Mouse (Mus musculus): ENCODE measurements at regions not wholly inside any gene's neighbourhood (a gene's known extent, or its start where the extent isn't known, plus 50 kb on each side); places are given as distances from the start of the nearest gene placed in this dataset.

DNA sequence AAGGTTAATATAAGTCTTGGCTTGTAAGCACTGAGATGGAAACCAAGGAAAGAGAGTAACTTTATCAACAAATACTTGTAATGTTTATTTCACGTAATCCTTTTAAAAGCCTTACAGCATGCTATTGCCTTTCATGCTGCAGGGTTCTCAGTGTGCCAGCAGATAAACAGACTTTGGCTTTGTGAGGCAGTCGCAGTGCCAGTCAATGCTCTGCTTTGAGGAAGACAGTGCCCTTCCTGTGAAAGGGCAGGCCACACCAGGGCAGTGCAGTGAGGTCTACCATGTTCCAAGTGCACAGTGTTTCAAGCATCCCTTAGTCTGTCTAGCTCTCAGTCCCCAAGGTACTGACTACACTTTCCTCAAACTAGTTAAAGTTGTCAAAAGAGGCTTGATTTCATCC lies 360.6 kb downstream of the Serpinb8 start:
- DNase-seq: no peak
- 74% methylated on average over 2 of the region's 2 CpGs for whole genome bisulfite sequencing
- TF ChIP-seq POLR2A (IDR thresholded peaks at IDR 0.05; ENCODE audit: low read depth, low read length) (no peak), CTCF (conservative IDR thresholded peaks at IDR 0.05; ENCODE audit: insufficient read depth, insufficient read length, low read depth, low read length) (no peak)

DNA sequence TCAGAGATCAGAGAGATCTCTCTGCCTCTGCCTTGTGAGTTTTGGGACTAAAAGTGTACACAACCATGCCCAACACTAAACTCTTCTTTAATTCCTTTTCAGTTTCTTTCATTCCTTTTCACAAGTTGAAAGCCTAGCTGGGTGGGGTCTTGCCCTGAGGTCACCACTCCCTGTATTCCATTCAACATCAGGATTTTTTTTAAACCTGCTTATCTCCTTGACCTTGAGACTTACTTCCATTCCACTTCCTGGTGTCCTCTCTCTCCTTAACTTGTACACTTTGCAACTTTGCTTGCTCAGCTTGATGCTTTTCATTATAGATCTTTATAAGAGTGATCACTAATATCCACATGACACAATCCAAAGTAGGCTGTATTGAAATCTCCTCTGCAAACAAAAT lies 371.2 kb downstream of the Serpinb8 start:
- no peak overlapping the region for H3K27ac ChIP-seq (ENCODE audit: insufficient read depth, low read depth, low read length)
- no peaks in the 10 kb centered on the region for H3K27me3 ChIP-seq (replicated peaks; ENCODE audit: control insufficient read depth, insufficient read depth, low read length)
- no peak for DNase-seq
- no peaks in the 10 kb centered on the region for H3K36me3 ChIP-seq (ENCODE audit: control insufficient read depth, insufficient read depth, low read length)
- no peak overlapping the region for H3K4me3 ChIP-seq (ENCODE audit: insufficient read depth, low read depth, low read length)
- TF ChIP-seq CTCF (conservative IDR thresholded peaks at IDR 0.05; ENCODE audit: insufficient read depth, insufficient read length, low read depth, low read length): no peak
- TF ChIP-seq POLR2A (IDR thresholded peaks at IDR 0.05; ENCODE audit: low read depth, low read length): no peak
- no peaks in the 10 kb centered on the region for H3K4me1 ChIP-seq (ENCODE audit: control insufficient read depth, insufficient read depth, low read length)

More for the DNA sequence above, 360.6 kb downstream of the Serpinb8 start:
- Histone ChIP-seq H3K27me3 (replicated peaks; ENCODE audit: control insufficient read depth, insufficient read depth, low read length) (no peaks in the 10 kb centered on the region), H3K27ac (ENCODE audit: insufficient read depth, low read depth, low read length) (no peak overlapping the region), H3K4me3 (ENCODE audit: insufficient read depth, low read depth, low read length) (no peak overlapping the region), H3K4me1 (ENCODE audit: control insufficient read depth, insufficient read depth, low read length) (no peaks in the 10 kb centered on the region), H3K36me3 (ENCODE audit: control insufficient read depth, insufficient read depth, low read length) (no peaks in the 10 kb centered on the region)

DNA sequence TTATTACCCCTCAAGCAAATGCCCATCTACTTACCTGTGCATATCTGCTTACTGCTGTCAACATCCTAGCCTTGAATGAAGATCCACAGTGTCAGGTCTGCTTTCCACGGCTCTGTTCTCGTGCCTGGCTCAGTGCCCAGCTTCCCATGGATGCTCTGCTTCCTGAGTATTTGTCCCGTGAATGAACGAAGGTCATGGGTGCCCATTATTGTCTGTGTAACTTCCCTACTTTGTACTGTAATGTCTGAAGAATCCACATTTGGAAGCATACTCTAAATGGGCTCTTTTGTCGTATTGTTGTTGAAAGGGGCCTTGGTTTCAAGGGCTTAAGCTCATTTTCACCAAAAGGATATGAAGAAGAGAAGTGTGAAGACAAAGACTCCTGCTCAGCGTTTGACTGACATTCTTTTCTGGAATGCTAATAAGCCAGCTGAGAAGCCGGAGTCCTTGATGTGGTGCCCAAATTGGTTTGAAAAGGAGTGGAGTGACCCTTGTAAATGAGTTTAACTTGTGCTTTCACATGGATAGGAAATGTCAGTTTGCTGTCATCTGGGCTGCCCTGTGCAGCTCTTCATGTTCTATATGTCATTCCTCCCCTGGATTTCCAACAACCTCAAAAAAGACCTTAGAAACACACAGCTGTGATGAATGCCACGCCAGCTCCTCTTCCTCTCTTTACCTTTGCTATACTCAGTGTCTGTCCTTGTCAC lies 386.0 kb downstream of the Serpinb8 start:
- Histone ChIP-seq H3K36me3 (ENCODE audit: control insufficient read depth, insufficient read depth, low read length) (no peaks in the 10 kb centered on the region), H3K4me1 (ENCODE audit: control insufficient read depth, insufficient read depth, low read length) (no peaks in the 10 kb centered on the region), H3K27ac (ENCODE audit: insufficient read depth, low read depth, low read length) (no peak overlapping the region), H3K27me3 (replicated peaks; ENCODE audit: control insufficient read depth, insufficient read depth, low read length) (no peaks in the 10 kb centered on the region), H3K4me3 (ENCODE audit: insufficient read depth, low read depth, low read length) (no peak overlapping the region)
- WGBS: 56% methylated on average over 8 of the region's 8 CpGs
- no peak for DNase-seq
- TF ChIP-seq CTCF (conservative IDR thresholded peaks at IDR 0.05; ENCODE audit: insufficient read depth, insufficient read length, low read depth, low read length): no peak

DNA sequence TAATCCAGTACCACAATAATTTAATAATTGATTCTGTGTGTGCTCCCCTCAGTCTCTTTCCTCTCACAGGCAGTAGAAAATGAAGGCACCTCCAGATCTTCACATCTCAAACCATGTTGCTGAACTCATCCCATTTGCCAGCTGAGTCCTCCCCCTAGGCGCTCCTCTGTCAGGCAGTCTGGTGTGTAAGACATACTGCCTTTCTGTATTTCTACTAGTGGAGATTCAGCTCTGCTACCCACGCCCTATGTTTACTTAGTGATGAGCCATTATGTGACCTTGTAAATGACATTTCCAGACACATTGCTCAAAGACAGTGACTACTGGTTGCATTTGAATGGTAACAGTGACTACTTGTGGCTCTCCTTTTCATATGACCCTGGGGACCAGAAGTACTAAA lies 387.9 kb downstream of the Serpinb8 start:
- no peaks in the 10 kb centered on the region for H3K36me3 ChIP-seq (ENCODE audit: control insufficient read depth, insufficient read depth, low read length)
- TF ChIP-seq POLR2A (IDR thresholded peaks at IDR 0.05; ENCODE audit: low read depth, low read length) (no peak), CTCF (conservative IDR thresholded peaks at IDR 0.05; ENCODE audit: insufficient read depth, insufficient read length, low read depth, low read length) (no peak)

DNA sequence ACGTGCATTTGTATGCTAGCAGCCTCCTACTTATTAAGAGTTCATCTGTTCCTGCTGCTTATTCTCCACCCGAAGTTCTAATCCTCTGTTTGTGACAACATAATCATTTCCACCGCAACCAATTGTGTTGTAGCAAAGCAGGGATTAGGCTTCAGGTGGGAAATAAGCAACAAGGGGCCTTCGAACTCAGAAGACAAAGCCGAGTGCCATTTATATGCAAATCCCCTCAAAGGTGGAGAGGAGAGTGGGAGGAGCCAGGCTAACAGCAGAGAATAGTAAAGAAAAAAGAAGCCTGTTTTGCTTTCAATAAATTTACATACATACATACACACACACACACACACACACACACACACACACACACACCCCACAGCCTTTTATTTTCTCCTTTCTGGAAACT lies 388.6 kb downstream of the Serpinb8 start:
- DNase-seq: no peak
- no peak for TF ChIP-seq CTCF (conservative IDR thresholded peaks at IDR 0.05; ENCODE audit: insufficient read depth, insufficient read length, low read depth, low read length)
- Histone ChIP-seq H3K4me1 (ENCODE audit: control insufficient read depth, insufficient read depth, low read length) (no peaks in the 10 kb centered on the region), H3K36me3 (ENCODE audit: control insufficient read depth, insufficient read depth, low read length) (no peaks in the 10 kb centered on the region), H3K27me3 (replicated peaks; ENCODE audit: control insufficient read depth, insufficient read depth, low read length) (no peaks in the 10 kb centered on the region), H3K4me3 (ENCODE audit: insufficient read depth, low read depth, low read length) (no peak overlapping the region), H3K27ac (ENCODE audit: insufficient read depth, low read depth, low read length) (no peak overlapping the region)
- 44% methylated on average over 5 of the region's 5 CpGs for WGBS

More for the DNA sequence above, 387.9 kb downstream of the Serpinb8 start:
- WGBS: 71% methylated on average over 2 of the region's 2 CpGs
- H3K27me3 ChIP-seq (replicated peaks; ENCODE audit: control insufficient read depth, insufficient read depth, low read length): no peaks in the 10 kb centered on the region
- no peaks in the 10 kb centered on the region for H3K4me1 ChIP-seq (ENCODE audit: control insufficient read depth, insufficient read depth, low read length)
- H3K27ac ChIP-seq (ENCODE audit: insufficient read depth, low read depth, low read length): no peak overlapping the region
- H3K4me3 ChIP-seq (ENCODE audit: insufficient read depth, low read depth, low read length): no peak overlapping the region
- no peak for DNase-seq

DNA sequence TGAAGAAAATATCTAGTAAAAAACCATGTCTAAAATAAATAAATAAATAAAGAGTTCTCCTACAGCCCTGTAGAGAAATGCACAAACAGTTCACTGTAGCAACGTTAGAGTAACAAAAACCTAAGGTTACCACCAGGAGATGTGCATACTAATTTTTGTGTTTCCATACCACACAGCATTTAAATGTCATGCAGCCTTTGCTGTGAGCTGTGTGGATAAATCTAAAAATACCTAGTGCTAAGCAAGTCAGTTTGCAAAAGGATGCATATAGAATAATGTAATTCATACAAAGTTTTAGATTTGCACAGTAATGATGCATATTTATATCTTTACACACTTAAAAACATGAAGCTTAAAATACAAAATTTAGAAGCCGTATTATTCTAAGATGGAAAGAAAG lies 395.8 kb downstream of the Serpinb8 start:
- H3K36me3 ChIP-seq (ENCODE audit: control insufficient read depth, insufficient read depth, low read length): no peaks in the 10 kb centered on the region
- H3K4me1 ChIP-seq (ENCODE audit: control insufficient read depth, insufficient read depth, low read length): no peaks in the 10 kb centered on the region
- no peak for DNase-seq
- 92% methylated on average over 2 of the region's 2 CpGs for WGBS
- no peak overlapping the region for H3K4me3 ChIP-seq (ENCODE audit: insufficient read depth, low read depth, low read length)
- TF ChIP-seq POLR2A (IDR thresholded peaks at IDR 0.05; ENCODE audit: low read depth, low read length) (no peak), CTCF (conservative IDR thresholded peaks at IDR 0.05; ENCODE audit: insufficient read depth, insufficient read length, low read depth, low read length) (no peak)
- no peaks in the 10 kb centered on the region for H3K27me3 ChIP-seq (replicated peaks; ENCODE audit: control insufficient read depth, insufficient read depth, low read length)
- H3K27ac ChIP-seq (ENCODE audit: insufficient read depth, low read depth, low read length): no peak overlapping the region

DNA sequence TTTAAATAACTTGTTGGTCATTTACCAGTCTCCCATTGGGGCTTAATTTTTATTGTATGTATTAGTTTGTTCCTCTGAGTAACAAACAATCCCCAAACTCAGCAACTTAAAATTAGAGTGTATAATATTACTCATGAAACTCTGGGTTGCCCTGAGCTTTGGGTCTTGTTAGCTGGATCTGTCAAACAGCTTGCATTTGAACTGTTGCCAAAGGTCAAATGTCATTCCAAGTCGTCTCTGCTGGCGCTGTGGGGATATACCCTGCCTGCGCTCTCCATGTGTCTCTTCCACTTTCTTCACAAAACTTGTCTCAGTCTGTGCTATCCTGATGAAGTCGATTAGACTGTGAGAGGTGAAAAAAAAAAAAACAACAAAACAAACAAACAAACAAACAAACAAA lies 398.3 kb downstream of the Serpinb8 start:
- DNase-seq: peak; percentile 3
- Histone ChIP-seq H3K27me3 (replicated peaks; ENCODE audit: control insufficient read depth, insufficient read depth, low read length) (no peaks in the 10 kb centered on the region), H3K4me1 (ENCODE audit: control insufficient read depth, insufficient read depth, low read length) (no peaks in the 10 kb centered on the region), H3K4me3 (ENCODE audit: insufficient read depth, low read depth, low read length) (no peak overlapping the region), H3K27ac (ENCODE audit: insufficient read depth, low read depth, low read length) (no peak overlapping the region), H3K36me3 (ENCODE audit: control insufficient read depth, insufficient read depth, low read length) (no peaks in the 10 kb centered on the region)
- WGBS: 62% methylated on average over 4 of the region's 4 CpGs
- TF ChIP-seq POLR2A (IDR thresholded peaks at IDR 0.05; ENCODE audit: low read depth, low read length) (no peak), CTCF (conservative IDR thresholded peaks at IDR 0.05; ENCODE audit: insufficient read depth, insufficient read length, low read depth, low read length) (no peak)
